In genomic region chr17:3082756-3083749, GRCm38 (mm10) we compare ENCODE assay signal across 8 mouse cellular contexts. TPM values are rescaled to one million over a fixed set of nuclear protein-coding genes. Genes with fewer than 3 reads are reported as not detected.
DNase-seq lines count a peak whose midpoint lies in the region; ATAC-seq and TF ChIP-seq lines count a peak whose summit lies in the region.
"Not testable (repeated sequence)": the region's sequence is repeated elsewhere in the genome, so short reads cannot be mapped to it uniquely, and the experiment has no call there.

No protein-coding gene starts in this region.

- not testable (repeated sequence) for H3K27me3 ChIP-seq in cerebellum, adult 2 months (ENCODE audit: control insufficient read depth, insufficient read depth, low read length); hindbrain, embryonic 13.5 days; neural tube, embryonic 14.5 days (ENCODE audit: control insufficient read depth, insufficient read depth, low read length)

- not testable (repeated sequence) for H3K36me3 ChIP-seq in hindbrain, embryonic 13.5 days; neural tube, embryonic 14.5 days (ENCODE audit: control insufficient read depth, insufficient read depth, low read length)

- peak overlapping the region; percentile 56; the same call in 1 of the 2 replicates for H3K9ac ChIP-seq in hindbrain, embryonic 13.5 days
- H3K9ac ChIP-seq in neural tube, embryonic 14.5 days (replicated peaks; ENCODE audit: low read depth, low read length), result not testable (repeated sequence)

- not testable (repeated sequence) for H3K9me3 ChIP-seq in hindbrain, embryonic 13.5 days; neural tube, embryonic 14.5 days (ENCODE audit: control insufficient read depth, low read length)

- peak overlapping the region; percentile 21 for H3K4me3 ChIP-seq in cerebellum, adult 2 months (replicated peaks; ENCODE audit: insufficient read depth, low read depth, low read length)
- peak overlapping the region; percentile 49 for H3K4me3 ChIP-seq in hindbrain, embryonic 13.5 days
- H3K4me3 ChIP-seq in lung, adult 2 months (replicated peaks; ENCODE audit: extremely low read depth, low read depth, low read length), result peak overlapping the region; percentile 23
- peak overlapping the region; percentile 41 for H3K4me3 ChIP-seq in neural tube, embryonic 14.5 days (ENCODE audit: low read depth, low read length)

- WGBS in cerebellum, adult 2 months, result 2% methylated on average over 25 of the region's 25 CpGs
- 3% methylated on average over 25 of the region's 25 CpGs for WGBS in hindbrain, embryonic 13.5 days
- 3% methylated on average over 25 of the region's 25 CpGs for WGBS in lung, adult 2 months
- WGBS in neural tube, embryonic 14.5 days, result 2% methylated on average over 23 of the region's 25 CpGs

- DNase-seq in ES-CJ7 (ENCODE audit: low read depth, low spot score), result peak; percentile 67
- peak; percentile 67 to 77 for DNase-seq in cerebellum, adult 2 months
- peak; percentile 41 to 67 for DNase-seq in frontal cortex, adult 2 months (ENCODE audit: extremely low spot score in 1 of 2, low spot score in 1 of 2)
- DNase-seq in layer of hippocampus, adult 9-11 months, result peak; percentile 48
- peak; percentile 54 for DNase-seq in lung, adult 2 months
- DNase-seq in testis, postnatal 14 days (ENCODE audit: low spot score), result peak; percentile 39

- H3K4me1 ChIP-seq in cerebellum, adult 2 months (ENCODE audit: control insufficient read depth, insufficient read depth, low read length); hindbrain, embryonic 13.5 days (replicated peaks); lung, adult 2 months (ENCODE audit: control insufficient read depth, insufficient read depth, low read length); neural tube, embryonic 14.5 days (ENCODE audit: control insufficient read depth, insufficient read depth, low read length): not testable (repeated sequence)

- ATAC-seq in hindbrain, embryonic 13.5 days (ENCODE audit: low FRiP score), result peak; percentile 0; the same call in 1 of the 2 replicates
- ATAC-seq in neural tube, embryonic 14.5 days (ENCODE audit: low read depth), result peak; percentile 3; the same call in 1 of the 2 replicates

- peak overlapping the region; percentile 0 for H3K4me2 ChIP-seq in hindbrain, embryonic 13.5 days
- H3K4me2 ChIP-seq in neural tube, embryonic 14.5 days (ENCODE audit: low read depth, low read length), result peak overlapping the region; percentile 14; the same call in 1 of the 2 replicates

- peak; percentile 38; the same call in 1 of the 2 replicates for TF ChIP-seq CTCF in cerebellum, adult 2 months (IDR thresholded peaks at IDR 0.05; ENCODE audit: borderline replicate concordance, insufficient read depth, low read depth, low read length)
- peak; percentile 60 for TF ChIP-seq CTCF in lung, adult 2 months (IDR thresholded peaks at IDR 0.05; ENCODE audit: insufficient read depth, low read length)

- not testable (repeated sequence) for H3K27ac ChIP-seq in cerebellum, adult 2 months (ENCODE audit: insufficient read depth, low read length); neural tube, embryonic 14.5 days (ENCODE audit: low read depth, low read length)
- H3K27ac ChIP-seq in hindbrain, embryonic 13.5 days, result peak overlapping the region; percentile 72

- TF ChIP-seq POLR2A in cerebellum, adult 2 months (IDR thresholded peaks at IDR 0.05; ENCODE audit: borderline replicate concordance, insufficient read depth, low read length), result not testable (repeated sequence)
- TF ChIP-seq POLR2A in lung, adult 2 months (IDR thresholded peaks at IDR 0.05; ENCODE audit: borderline replicate concordance, extremely low read depth, low read depth, low read length), result peak; percentile 18; the same call in 1 of the 2 replicates

RNA-seq across cellular contexts. Expression of gene Scaf8, which starts 31.7 kb away (rescaled TPM):
- 35.1 and 40.5 TPM in 2 replicates for polyA plus RNA-seq in cerebellum, adult 2 months (2012; rRNA removed)
- polyA plus RNA-seq in frontal cortex, adult 2 months (2012; rRNA removed), result 32.4 and 34.3 TPM in 2 replicates
- polyA plus RNA-seq in hindbrain, embryonic 13.5 days (2015; fragmentation: Nextera tagmentation; extraction: Ambion mirVana), result 16.8 and 17.3 TPM in 2 replicates
- polyA plus RNA-seq in lung, adult 2 months (2012; rRNA removed), result 23.4 and 24.6 TPM in 2 replicates
- polyA plus RNA-seq in neural tube, embryonic 14.5 days (2014; fragmentation: Nextera tagmentation; extraction: Ambion mirVana), result 19.8 and 23.4 TPM in 2 replicates
